Mouse (Mus musculus): ENCODE measurements around the gene Fam161a. TPM values are rescaled to one million over a fixed set of nuclear protein-coding genes. Genes with fewer than 3 reads are reported as not detected.

The Fam161a gene
- polyA plus RNA-seq, 1 experiment: 0.41 TPM

GRCm38 (mm10) chr11:22970546-22970945 lies 36.8 kb upstream of the Fam161a start:
- TF ChIP-seq CTCF (IDR thresholded peaks at IDR 0.05; ENCODE audit: extremely low read depth, insufficient read depth, insufficient read length, insufficient replicate concordance): no peak
- no peak for TF ChIP-seq POLR2A (IDR thresholded peaks at IDR 0.05; ENCODE audit: low read depth, low read length)
- H3K4me1 ChIP-seq (ENCODE audit: control insufficient read depth, insufficient read depth, insufficient read length): 0 out of 2 replicates have a peak, but pooled peaks cover 3% of the 10 kb centered on the region
- H3K36me3 ChIP-seq (ENCODE audit: control insufficient read depth, insufficient read depth, low read length): no peaks in the 10 kb centered on the region
- 92% methylated on average over 1 of the region's 1 CpGs for WGBS
- H3K4me3 ChIP-seq (ENCODE audit: extremely low read depth, insufficient read depth, insufficient read length): no peak overlapping the region
- H3K27me3 ChIP-seq (ENCODE audit: control insufficient read depth, insufficient read depth, low read length): no peaks in the 10 kb centered on the region
- H3K27ac ChIP-seq (ENCODE audit: insufficient read depth, low read length): no peak overlapping the region
- no peak for DNase-seq (ENCODE audit: low read depth in 1 of 2, low spot score in 2 of 2)

GRCm38 (mm10) chr11:22971835-22972709 lies 35.3 kb upstream of the Fam161a start, which contains the start of gene Zrsr1:
TSS of gene Zrsr1 (plus strand) at chr11:22972005.
- TF ChIP-seq POLR2A (IDR thresholded peaks at IDR 0.05; ENCODE audit: low read depth, low read length): peak; percentile 49; the same call in 1 of the 2 replicates
- TF ChIP-seq CTCF (IDR thresholded peaks at IDR 0.05; ENCODE audit: extremely low read depth, insufficient read depth, insufficient read length, insufficient replicate concordance): no peak
- DNase-seq (ENCODE audit: low read depth in 1 of 2, low spot score in 2 of 2): peak; percentile 59 to 62

GRCm38 (mm10) chr11:22972746-22973526 lies 34.4 kb upstream of the Fam161a start:
- no peaks in the 10 kb centered on the region; the same call in 1 of the 2 replicates for H3K36me3 ChIP-seq (ENCODE audit: control insufficient read depth, insufficient read depth, low read length)
- H3K4me1 ChIP-seq (ENCODE audit: control insufficient read depth, insufficient read depth, insufficient read length): 0 out of 2 replicates have a peak, but pooled peaks cover 3% of the 10 kb centered on the region
- 54% methylated on average over 44 of the region's 46 CpGs for WGBS
- H3K4me3 ChIP-seq (ENCODE audit: extremely low read depth, insufficient read depth, insufficient read length): peak overlapping the region; percentile 71
- TF ChIP-seq POLR2A (IDR thresholded peaks at IDR 0.05; ENCODE audit: low read depth, low read length) (no peak), CTCF (IDR thresholded peaks at IDR 0.05; ENCODE audit: extremely low read depth, insufficient read depth, insufficient read length, insufficient replicate concordance) (no peak)
- peak overlapping the region; percentile 70 for H3K27ac ChIP-seq (ENCODE audit: insufficient read depth, low read length)
- peak; percentile 67 to 72 for DNase-seq (ENCODE audit: low read depth in 1 of 2, low spot score in 2 of 2)
- H3K27me3 ChIP-seq (ENCODE audit: control insufficient read depth, insufficient read depth, low read length): no peaks in the 10 kb centered on the region

More at GRCm38 (mm10) chr11:22971835-22972709, 35.3 kb upstream of the Fam161a start, which contains the start of gene Zrsr1:
- H3K4me1 ChIP-seq (ENCODE audit: control insufficient read depth, insufficient read depth, insufficient read length): 0 out of 2 replicates have a peak, but pooled peaks cover 3% of the 10 kb centered on the region
- no peaks in the 10 kb centered on the region for H3K36me3 ChIP-seq (ENCODE audit: control insufficient read depth, insufficient read depth, low read length)
- WGBS: 51% methylated on average over 56 of the region's 56 CpGs
- peak within 1 kb of the TSS; percentile 71 for H3K4me3 ChIP-seq (ENCODE audit: extremely low read depth, insufficient read depth, insufficient read length)
- no peaks in the 10 kb centered on the region for H3K27me3 ChIP-seq (ENCODE audit: control insufficient read depth, insufficient read depth, low read length)
- peak within 1 kb of the TSS; percentile 70 for H3K27ac ChIP-seq (ENCODE audit: insufficient read depth, low read length)

DNA sequence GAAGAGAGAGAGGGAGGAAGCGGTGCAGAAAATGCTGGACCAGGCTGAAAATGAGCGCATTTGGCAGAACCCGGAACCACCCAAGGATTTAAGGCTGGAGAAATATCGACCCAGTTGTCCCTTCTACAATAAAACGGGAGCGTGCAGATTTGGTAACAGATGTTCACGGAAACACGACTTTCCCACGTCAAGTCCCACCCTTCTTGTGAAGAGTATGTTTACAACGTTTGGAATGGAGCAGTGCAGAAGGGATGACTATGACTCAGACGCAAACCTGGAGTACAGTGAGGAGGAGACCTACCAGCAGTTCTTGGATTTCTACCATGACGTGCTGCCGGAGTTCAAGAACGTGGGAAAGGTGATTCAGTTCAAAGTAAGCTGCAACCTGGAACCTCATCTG lies 33.7 kb upstream of the Fam161a start:
- TF ChIP-seq POLR2A (IDR thresholded peaks at IDR 0.05; ENCODE audit: low read depth, low read length) (no peak), CTCF (IDR thresholded peaks at IDR 0.05; ENCODE audit: extremely low read depth, insufficient read depth, insufficient read length, insufficient replicate concordance) (no peak)
- Histone ChIP-seq H3K4me1 (ENCODE audit: control insufficient read depth, insufficient read depth, insufficient read length) (0 out of 2 replicates have a peak, but pooled peaks cover 3% of the 10 kb centered on the region), H3K27ac (ENCODE audit: insufficient read depth, low read length) (no peak overlapping the region), H3K4me3 (ENCODE audit: extremely low read depth, insufficient read depth, insufficient read length) (peak overlapping the region; percentile 71), H3K36me3 (ENCODE audit: control insufficient read depth, insufficient read depth, low read length) (no peaks in the 10 kb centered on the region; the same call in 1 of the 2 replicates), H3K27me3 (ENCODE audit: control insufficient read depth, insufficient read depth, low read length) (no peaks in the 10 kb centered on the region)
- no peak for DNase-seq (ENCODE audit: low read depth in 1 of 2, low spot score in 2 of 2)
- WGBS: 54% methylated on average over 14 of the region's 14 CpGs

- DNase-seq (ENCODE audit: low read depth in 1 of 2, low spot score in 2 of 2): no peak
- no peaks in the 10 kb centered on the region for H3K27me3 ChIP-seq (ENCODE audit: control insufficient read depth, insufficient read depth, low read length)
- no peak overlapping the region for H3K27ac ChIP-seq (ENCODE audit: insufficient read depth, low read length)
- peaks cover 8% of the 10 kb centered on the region; the same call in 1 of the 2 replicates for H3K4me1 ChIP-seq (ENCODE audit: control insufficient read depth, insufficient read depth, insufficient read length)
- TF ChIP-seq CTCF (IDR thresholded peaks at IDR 0.05; ENCODE audit: extremely low read depth, insufficient read depth, insufficient read length, insufficient replicate concordance): no peak
- TF ChIP-seq POLR2A (IDR thresholded peaks at IDR 0.05; ENCODE audit: low read depth, low read length): no peak
- peaks cover 2% of the 10 kb centered on the region; the same call in 1 of the 2 replicates for H3K36me3 ChIP-seq (ENCODE audit: control insufficient read depth, insufficient read depth, low read length)
- no peak overlapping the region for H3K4me3 ChIP-seq (ENCODE audit: extremely low read depth, insufficient read depth, insufficient read length)
- 91% methylated on average over 3 of the region's 3 CpGs for WGBS
These were observed 29.1 kb upstream of the Fam161a start for GRCm38 (mm10) chr11:22978215-22978614.

GRCm38 (mm10) chr11:22978711-22979110 lies 28.6 kb upstream of the Fam161a start:
- Histone ChIP-seq H3K27ac (ENCODE audit: insufficient read depth, low read length) (no peak overlapping the region), H3K36me3 (ENCODE audit: control insufficient read depth, insufficient read depth, low read length) (peaks cover 2% of the 10 kb centered on the region; the same call in 1 of the 2 replicates), H3K4me1 (ENCODE audit: control insufficient read depth, insufficient read depth, insufficient read length) (peaks cover 8% of the 10 kb centered on the region; the same call in 1 of the 2 replicates), H3K27me3 (ENCODE audit: control insufficient read depth, insufficient read depth, low read length) (no peaks in the 10 kb centered on the region), H3K4me3 (ENCODE audit: extremely low read depth, insufficient read depth, insufficient read length) (no peak overlapping the region)
- 92% methylated on average over 1 of the region's 1 CpGs for WGBS
- TF ChIP-seq CTCF (IDR thresholded peaks at IDR 0.05; ENCODE audit: extremely low read depth, insufficient read depth, insufficient read length, insufficient replicate concordance) (no peak), POLR2A (IDR thresholded peaks at IDR 0.05; ENCODE audit: low read depth, low read length) (no peak)
- DNase-seq (ENCODE audit: low read depth in 1 of 2, low spot score in 2 of 2): no peak

Data from spleen, adult 2 months (tissue).